Mouse (Mus musculus): ENCODE data around the gene Mrpl20. TPM values are rescaled to one million over a fixed set of nuclear protein-coding genes. Genes with fewer than 3 reads are reported as not detected.
A peak's percentile ranks its signal among the peaks of the same experiment; 100 is the strongest.

Mrpl20 gene
- total RNA-seq (2022) = 10 to 100 TPM; 46.2 to 50.5 (median 47.7) TPM

DNA sequence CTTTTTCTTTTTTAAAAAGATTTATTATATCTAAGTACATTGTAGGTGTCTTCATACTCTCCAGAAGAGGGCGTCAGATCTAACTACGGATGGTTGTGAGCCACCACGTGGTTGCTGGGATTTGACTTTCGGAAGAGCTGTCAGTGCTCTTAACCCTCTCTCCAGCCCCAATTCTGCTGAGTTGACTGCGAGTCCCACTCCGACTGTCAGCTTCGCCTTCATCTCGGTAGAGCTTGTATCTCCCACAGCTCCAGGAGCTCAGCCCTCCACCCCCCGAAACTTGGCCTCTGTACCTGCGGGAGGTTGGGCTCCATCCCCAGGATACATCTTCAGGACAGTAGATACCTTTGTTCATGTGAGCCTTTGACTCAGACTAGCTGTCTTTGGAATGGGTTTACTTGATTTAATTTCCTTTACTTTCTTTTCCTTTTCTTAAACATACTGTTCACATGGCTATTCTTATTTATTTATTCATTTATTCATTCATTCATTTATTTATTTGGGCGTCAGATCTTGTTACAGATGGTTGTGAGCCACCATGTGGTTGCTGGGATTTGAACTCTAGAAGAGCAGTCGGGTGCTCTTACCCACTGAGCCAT, at the start of gene Mrpl20:
Gene Mrpl20, plus strand, starts transcription at position 138 of the 599 bp plus-strand sequence.
- DNase-seq (ENCODE audit: low spot score in 2 of 2) = no peak

- no peak for DNase-seq (ENCODE audit: low spot score in 2 of 2)
Observed at GRCm38 (mm10) chr4:155757011-155757410, 45.7 kb upstream of the Mrpl20 start.

DNA sequence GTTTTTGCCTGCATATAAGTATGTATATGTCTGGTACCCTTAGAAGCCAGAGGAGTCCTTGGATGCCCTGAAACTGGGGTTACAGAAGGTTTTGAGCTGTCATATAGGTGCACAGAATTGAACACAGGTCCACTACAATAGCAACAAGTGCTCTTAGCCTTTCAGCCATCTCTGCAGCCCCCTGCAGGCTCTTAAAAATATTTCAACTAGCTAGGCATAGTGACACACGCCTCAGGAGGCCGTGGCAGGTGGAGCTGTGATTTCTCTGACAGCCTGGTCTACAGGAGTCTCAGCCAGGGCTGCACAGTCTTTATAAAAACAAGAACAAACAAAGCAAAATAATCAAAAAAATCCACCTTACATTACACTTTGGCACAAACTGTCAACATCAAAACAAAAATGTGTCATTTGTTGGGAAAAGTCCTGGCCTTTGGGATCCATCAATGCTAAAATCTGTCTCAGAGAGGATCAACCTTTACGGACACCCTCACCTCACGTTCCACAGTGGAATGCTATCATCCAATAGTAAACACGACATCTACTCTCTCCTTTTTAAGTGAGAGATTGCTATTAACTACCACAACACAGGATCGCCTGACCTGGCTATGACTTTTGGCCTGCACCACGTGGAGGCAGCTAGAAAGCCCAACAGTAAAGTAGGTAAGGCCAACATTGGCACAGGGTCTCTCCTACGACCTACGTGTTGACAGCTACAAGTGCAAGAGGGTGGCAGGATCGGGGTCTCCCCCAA, 42.6 kb upstream of the Mrpl20 start:
- DNase-seq (ENCODE audit: low spot score in 2 of 2) = no peak

DNA sequence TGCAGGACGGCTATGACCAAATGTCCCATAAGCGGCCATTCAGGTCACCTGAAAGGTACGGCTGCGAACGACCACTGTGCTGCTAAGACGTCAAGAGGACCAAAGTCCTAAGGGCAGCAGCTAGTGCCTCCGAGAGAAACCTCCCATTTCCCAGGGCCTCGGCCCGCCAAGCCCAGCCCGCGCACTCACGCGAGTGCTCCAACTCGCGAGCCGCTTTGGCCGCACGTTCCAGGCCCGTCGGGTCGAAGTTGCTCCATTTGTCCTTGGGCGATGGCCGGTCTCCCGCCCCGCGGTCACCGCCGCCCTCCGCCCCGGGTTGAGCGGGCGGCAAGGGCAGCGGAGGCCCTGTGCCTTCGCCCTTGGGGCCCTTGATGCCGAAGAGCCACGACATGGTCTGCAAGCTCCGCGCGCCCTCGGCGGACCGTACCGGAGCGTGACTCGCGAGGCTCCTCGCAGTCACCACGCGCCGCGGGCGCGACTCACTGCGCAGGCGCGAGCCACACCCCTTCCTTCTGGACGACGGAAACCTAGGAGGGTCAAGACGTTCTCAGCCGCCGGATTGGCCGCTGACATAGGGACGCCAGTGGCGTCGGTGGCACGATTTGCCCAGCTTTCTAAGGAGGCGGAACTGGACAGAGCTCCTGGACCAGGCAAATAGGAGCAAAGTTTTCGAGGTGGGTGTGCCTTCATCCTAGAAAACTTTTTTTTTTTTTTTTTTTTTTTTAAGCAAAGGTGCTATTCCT, 41.9 kb upstream of the Mrpl20 start, which contains the start of gene Atad3a:
Gene Atad3a, minus strand, starts transcription at position 481 of the 743 bp plus-strand sequence.
- peak; percentile 93 to 96 for DNase-seq (ENCODE audit: low spot score in 2 of 2)

GRCm38 (mm10) chr4:155761356-155762099, 41.1 kb upstream of the Mrpl20 start:
- DNase-seq (ENCODE audit: low spot score in 2 of 2) = no peak

DNA sequence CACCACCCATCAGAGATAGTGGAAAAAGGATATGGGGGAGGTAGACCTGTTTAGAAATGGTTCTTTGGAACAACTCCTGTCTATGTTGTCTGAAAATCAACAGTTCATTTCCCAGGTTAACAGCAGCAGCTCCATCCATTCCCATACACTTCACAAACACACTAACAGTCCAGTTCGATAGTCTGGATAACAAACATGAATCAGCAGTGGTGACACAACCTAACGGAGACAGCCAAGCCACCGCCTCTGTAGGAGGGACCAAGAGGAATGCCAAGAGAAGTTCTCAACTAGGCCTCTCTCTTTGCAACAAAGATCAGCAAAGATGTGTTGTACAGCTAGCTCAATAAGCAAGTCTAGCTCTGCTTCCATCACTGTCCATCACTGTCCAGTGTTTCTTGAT, 40.3 kb upstream of the Mrpl20 start:
- no peak for DNase-seq (ENCODE audit: low spot score in 2 of 2)

- no peak for DNase-seq (ENCODE audit: low spot score in 2 of 2)
Observed at GRCm38 (mm10) chr4:155769496-155769879, 33.2 kb upstream of the Mrpl20 start.

DNA sequence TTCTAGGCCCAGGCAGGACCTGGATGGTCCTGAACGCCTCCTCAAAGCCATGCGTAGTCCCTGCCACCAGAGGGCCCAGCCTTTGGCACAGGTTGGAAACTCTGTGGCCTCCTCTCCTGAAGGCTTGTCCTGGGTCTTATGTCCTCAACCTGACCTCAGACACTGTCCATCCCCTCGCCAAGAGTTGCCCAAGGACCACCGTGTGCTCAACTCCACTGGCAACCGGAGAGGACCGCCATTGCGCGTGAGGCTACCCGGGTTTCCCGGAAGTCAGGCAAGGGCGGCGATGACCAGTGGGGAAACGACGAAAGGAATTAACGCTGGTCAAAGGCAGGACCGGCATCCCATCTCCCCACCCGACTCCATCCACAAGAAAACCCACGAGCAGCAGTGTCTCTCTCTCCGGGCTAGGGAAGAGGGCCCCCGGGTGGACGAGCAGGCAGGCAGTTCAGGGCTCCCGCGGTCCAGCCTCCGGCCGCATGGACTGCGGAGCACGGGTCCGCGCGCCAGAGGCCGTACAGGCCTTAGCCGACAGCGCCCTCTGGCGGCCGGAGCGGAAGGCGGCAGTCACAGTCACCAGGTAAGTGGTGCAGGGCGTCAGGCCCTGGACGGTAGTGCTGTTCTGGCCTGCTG, 32.7 kb upstream of the Mrpl20 start:
- DNase-seq (ENCODE audit: low spot score in 2 of 2) = peak; percentile 86 to 91

GRCm38 (mm10) chr4:155770626-155771025, 32.1 kb upstream of the Mrpl20 start:
- peak; percentile 74 to 88 for DNase-seq (ENCODE audit: low spot score in 2 of 2)

DNA sequence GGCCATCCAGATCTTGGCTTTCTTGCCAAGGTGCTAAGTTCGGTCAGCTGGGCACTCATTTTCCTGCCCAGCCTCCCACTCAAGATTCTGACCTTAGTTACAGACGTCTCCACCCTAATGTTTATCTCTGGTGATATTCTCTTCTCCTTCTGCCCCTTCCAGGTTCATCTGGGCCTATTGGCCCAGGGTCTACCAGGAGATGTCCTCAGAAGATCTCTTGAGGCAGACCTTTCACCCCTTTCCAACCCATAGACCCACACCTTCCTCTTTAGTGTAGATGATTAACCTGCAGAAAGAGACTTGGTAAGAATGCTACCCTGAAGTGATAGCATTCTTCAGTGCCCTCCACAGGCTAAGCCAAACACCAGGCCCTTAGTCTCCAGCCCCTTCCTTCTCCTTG, 31.0 kb upstream of the Mrpl20 start:
- no peak for DNase-seq (ENCODE audit: low spot score in 2 of 2)

DNA sequence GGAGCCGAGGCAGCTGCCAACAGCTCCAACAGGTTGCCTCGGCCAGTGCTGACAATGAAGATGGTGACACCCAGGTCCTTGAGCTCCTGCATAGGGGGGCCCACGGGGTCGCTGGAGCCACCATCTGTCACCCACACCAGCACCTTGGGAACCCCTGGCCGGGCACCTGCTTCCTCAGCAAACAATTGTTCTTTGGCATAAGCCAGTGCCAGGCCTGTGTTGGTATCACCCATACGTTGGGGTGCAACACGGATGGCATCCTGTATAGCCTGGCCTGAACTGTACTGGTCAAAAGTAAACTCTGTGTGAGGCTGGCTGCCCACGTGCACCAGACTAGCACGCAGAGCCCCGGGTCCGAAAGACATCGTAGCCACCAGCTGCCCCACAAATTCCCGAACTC, 29.9 kb upstream of the Mrpl20 start:
- DNase-seq (ENCODE audit: low spot score in 2 of 2) = no peak

GRCm38 (mm10) chr4:155773335-155774078, 29.2 kb upstream of the Mrpl20 start:
- DNase-seq (ENCODE audit: low spot score in 2 of 2) = no peak

DNA sequence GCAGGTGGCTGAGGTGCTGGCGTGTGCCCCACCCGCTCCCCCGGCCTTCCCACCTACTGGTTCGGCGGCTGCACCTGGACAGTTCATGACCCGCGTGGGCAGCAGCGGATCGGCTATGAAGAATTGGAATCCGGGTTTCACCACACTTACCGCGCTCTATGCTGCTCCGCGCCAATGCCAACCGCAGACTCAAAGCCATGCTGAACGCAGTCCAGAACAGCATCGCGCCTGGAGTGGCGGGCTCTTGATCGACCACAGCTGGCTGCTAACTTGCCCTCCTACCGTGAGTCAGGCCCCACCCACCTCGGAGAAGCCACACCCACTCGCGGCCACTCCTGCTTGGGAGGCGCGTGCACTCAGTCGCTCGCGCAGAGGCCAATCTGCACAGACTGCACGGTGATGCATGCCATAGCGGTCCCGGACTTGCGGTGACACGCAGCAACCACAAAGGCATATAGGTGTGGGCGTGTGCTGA, 28.4 kb upstream of the Mrpl20 start, which contains the start of gene Vwa1:
Gene Vwa1, minus strand, starts transcription at position 419 of the 475 bp plus-strand sequence.
- peak; percentile 88 for DNase-seq (ENCODE audit: low spot score in 2 of 2)

- peak; percentile 45 to 61 for DNase-seq (ENCODE audit: low spot score in 2 of 2)
Observed at GRCm38 (mm10) chr4:155774971-155775740, 27.5 kb upstream of the Mrpl20 start.

DNA sequence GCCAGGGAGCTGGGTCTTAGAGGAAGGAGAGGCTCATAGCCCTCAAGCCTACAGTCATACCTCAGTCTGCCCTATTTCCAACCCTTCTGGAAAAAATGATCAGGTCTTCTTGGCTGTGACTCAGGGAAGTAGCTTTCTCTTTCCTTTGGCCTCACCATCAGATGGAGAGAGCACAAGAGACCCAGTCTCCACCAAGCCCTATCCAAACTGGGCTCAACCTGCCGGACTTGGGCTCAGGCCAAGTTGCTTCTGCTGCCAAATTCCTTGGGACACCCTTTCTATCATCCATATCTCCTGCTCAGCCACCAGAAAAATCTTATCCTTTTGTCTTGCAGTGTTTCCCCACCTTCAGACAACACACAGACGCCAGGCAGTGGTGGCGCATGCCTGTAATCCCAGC, 26.8 kb upstream of the Mrpl20 start:
- peak in 1 of 2 experiments; percentile 28 for DNase-seq (ENCODE audit: low spot score in 2 of 2)

- no peak for DNase-seq (ENCODE audit: low spot score in 2 of 2)
Observed at GRCm38 (mm10) chr4:155776704-155777335, 25.9 kb upstream of the Mrpl20 start.

- DNase-seq (ENCODE audit: low spot score in 2 of 2) = no peak
Observed at GRCm38 (mm10) chr4:155777816-155778215, 24.9 kb upstream of the Mrpl20 start.

- DNase-seq (ENCODE audit: low spot score in 2 of 2) = no peak
Observed at GRCm38 (mm10) chr4:155779498-155779897, 23.2 kb upstream of the Mrpl20 start.

GRCm38 (mm10) chr4:155780895-155781294, 21.8 kb upstream of the Mrpl20 start:
- peak; percentile 91 to 92 for DNase-seq (ENCODE audit: low spot score in 2 of 2)

Data from gastrocnemius, adult 8-10 months (tissue).